Mouse (Mus musculus): ENCODE measurements around the gene Uqcr11.

Gene Uqcr11

DNA sequence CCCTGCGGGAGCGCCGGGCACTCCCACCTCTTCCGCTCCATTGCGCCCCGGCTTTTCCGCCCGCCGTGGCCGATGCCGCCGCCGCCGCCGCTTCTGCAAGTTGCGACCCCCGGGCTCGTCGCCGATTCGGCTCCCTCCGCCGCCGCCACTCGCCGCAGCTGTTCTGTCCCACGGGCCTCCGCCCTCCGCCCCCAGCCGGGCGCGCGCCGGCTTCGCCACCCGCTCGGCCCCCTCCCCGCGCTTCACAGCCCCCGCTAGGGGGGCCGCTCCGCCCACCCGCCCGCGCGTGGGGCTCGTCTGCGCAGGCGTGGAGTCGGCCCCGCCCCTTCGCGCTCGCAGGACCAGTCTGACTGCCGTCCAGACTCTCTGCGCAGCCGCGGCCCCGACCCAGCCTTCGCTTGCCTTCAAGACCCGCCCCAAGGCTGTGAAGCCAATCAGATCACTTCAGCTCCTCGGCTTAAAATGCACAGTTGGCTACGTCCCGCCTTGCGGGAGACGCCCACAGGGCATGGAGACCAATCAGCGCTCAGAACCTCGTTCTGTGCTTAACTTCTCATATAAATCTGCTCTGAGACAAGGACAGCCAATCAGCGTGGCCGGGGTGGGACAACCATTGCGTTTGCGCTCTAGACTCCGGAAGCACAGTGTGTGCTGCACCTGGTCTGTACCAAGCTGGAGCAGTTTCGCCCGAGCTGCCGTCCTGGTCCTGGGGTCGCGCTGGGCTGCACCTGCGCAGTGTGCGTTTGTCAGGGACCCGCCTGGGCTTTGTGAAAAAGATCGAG lies 7.2 kb downstream of the Uqcr11 start, which contains the start of gene Mbd3:
TSS of gene Mbd3 (minus strand) at position 360 of the 782 bp plus-strand sequence.
- peak; percentile 96 to 97 for DNase-seq (ENCODE audit: low spot score in 2 of 2)

GRCm38 (mm10) chr10:80398719-80399190 lies 7.9 kb downstream of the Uqcr11 start:
- peak; percentile 95 to 98 for DNase-seq (ENCODE audit: low spot score in 2 of 2)

DNA sequence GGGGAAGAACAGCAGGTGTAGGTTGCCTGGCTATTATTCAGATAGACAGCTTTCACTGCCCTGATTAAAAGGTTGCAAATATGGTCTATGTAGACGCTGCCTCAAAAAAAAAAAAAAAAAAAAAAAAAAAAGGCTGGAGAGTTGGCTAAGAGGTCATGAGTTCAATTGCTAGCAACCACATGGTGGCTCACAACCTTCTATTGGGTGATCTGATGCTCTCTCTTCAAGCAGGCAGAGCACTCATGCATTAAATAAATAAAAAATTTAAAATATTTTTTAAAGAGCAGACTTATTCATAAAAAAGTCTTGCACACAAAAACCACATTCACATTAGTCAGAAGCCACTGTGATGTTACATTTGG lies 8.5 kb downstream of the Uqcr11 start:
- DNase-seq (ENCODE audit: low spot score in 2 of 2), result no peak

DNA sequence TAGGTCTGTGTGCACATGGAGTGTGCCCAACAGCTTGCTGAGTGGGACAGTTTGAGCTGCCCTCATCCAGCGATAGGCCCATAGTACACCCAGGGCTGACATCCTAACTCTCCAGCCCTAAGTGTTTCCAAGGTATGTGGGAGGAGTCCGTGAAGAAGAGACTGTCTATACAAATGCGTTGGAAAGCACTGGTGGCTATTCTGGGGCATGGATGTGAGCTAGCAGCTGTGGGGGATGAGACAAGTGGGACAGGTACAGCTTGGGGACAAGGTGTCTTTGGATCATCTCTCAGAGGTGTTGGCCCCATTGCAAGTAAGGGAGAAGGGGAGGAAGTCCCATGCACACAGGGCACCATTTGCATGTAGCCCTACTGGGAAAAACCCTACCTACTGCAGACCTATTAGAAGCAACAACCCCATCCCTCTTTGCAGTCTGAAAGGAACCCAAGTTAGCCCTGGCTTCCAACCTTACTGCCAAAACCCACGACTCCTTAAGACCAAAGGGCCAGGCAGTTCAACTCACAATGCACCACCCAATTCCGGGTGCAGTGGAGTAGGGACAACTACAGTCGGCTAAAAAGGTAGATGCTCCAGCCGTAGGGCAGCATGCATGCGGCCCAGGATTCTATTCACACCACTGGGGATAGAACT lies 9.0 kb downstream of the Uqcr11 start:
- DNase-seq (ENCODE audit: low spot score in 2 of 2), result no peak

DNA sequence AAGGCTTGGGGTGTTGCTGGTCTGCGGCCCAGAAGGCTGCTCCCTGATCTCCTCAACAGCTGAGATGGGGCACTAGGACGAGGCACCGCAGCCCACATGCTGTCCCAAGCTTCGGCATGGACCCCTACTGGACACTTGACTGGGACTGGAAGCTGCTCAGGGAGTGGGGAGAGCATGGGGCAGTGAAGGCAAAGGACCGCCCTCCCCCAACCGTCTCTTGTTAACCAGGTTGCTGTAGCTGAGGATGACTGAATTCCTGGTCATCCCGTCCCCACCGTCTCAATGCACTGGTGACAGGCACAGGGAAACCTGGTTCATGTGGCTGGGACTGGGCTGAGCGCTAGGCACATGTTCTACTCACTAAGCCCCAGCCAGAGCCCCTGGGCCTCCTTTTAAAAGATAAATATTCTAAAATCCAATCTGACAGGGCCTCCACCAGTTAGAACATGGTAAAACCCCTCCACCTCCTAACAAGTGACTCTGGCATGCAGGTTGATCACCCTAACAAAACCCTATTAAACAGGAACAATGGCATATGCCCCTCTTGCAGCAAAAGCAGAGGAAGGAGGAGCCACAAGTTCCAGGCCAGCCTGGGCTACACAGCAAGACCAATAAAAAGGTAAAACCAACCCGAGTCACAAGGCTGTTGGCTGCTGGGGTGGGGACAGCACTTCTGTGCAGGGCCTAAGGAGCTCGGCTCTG lies 9.7 kb downstream of the Uqcr11 start:
- DNase-seq (ENCODE audit: low spot score in 2 of 2), result no peak

DNA sequence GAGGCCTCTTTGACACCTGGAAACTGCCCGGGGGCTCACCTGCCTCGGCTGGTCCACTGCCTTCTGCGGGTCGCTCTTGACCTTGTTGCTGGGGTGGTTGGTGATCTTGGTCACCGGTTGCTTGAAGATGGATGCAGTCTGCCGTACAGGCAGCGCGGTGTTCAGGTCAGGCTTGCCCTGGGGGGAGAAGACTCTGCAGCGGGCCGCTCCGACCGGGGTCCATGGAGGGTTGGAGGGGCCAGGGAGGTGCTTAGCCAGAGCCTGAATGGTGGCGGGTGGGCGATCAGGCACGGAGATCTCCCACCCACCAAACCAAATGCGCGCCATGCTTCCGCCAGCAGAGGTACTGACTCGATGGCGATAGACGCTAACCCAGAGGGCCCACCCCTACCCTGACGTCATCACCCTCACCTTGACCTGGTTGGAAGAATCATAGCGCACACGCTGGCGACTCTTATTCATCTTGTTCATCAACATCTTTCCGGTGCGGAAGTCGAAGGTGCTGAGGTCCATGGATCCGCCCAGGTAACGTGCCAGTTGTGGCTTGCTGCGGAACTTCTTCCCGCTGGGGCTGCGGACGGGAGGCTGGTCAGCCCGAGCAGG lies 11.5 kb downstream of the Uqcr11 start:
- DNase-seq (ENCODE audit: low spot score in 2 of 2), result no peak

DNA sequence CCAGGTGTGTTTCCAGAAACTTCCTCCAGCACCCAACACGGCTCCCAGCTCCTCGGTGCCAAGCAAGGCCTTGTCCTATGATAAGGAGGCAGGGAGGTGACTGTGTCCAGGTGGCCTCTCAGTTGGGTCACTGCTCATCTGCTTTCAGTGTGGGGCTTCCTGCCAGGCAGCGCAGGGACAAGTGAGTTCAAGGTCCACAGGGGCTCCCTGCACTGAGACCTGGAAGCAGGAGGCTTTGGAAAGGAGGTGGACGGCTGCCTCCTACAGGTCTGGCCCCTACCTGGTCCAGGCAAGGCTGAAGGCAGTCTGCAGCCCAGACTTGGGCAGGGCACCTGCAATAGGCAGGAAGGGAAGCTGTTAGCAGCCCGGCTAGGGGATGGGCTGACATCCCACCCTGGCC lies 13.9 kb downstream of the Uqcr11 start:
- no peak for DNase-seq (ENCODE audit: low spot score in 2 of 2)

- DNase-seq (ENCODE audit: low spot score in 2 of 2), result no peak
Measured at GRCm38 (mm10) chr10:80390697-80391096, 15.9 kb downstream of the Uqcr11 start.

DNA sequence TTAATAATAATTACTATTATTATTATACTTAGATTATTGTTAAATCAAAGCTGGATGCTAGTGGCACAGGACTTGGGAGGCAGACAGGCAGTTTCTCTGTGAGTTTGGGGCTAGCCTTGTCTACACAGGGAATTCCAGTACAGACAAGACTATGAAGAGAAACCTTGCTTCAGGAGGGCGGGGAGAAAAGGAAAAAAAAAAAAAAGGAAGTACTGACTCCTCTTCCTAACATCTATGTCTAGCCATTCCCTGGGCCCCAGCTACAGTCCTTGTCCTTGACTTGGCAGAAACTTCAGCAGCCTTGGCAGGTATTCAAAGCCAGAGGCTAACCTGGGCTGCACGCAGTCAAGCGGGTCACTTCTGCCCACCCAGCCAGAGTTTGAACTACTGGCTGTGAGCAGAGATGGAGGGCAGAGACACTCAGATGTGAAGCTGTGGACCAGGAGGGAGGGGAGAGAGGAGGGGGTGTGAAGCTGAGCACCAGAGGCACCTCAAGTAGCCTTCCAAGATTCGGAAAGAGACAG lies 17.4 kb downstream of the Uqcr11 start:
- no peak for DNase-seq (ENCODE audit: low spot score in 2 of 2)

GRCm38 (mm10) chr10:80388731-80389130 lies 17.9 kb downstream of the Uqcr11 start:
- no peak for DNase-seq (ENCODE audit: low spot score in 2 of 2)

GRCm38 (mm10) chr10:80387522-80387959 lies 19.1 kb downstream of the Uqcr11 start, which contains the start of gene Mex3d:
Mex3d (minus strand) TSS chr10:80387659.
- peak; percentile 65 to 78 for DNase-seq (ENCODE audit: low spot score in 2 of 2)

DNA sequence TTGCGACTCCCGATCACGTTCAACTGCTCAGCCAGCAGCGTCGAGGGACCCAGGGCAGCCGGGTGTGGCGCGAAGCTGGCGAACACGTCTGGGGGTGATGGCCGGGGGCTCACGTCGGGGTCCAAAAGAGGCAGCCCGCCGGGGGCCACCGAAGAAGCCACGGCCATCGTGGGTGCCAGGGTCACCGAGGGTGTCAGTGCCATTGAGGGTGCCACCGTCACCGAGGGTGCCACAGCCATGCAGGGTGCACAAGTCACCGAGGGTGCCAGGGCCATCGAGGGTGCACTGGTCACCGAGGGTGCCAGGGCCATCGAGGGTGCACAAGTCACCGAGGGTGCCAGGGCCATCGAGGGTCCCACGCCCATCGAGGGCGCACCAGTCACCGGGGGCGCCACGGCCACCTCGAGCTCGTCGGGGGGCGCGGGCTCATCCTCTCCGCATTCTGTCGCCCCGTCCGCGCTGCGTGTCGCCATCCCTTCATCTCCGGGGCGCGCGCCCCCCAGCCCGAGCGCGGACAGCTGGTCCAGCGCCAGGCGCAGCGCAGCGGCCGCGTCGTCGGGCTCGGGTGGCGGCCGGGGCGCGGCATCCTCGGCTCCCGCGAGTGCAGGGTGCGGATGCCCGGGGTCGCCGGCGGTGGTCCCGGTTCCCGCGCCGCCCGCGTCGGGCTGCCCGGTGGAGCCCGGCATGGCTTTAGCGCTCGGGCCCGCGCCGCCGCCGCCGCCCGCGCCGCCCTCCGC lies 19.7 kb downstream of the Uqcr11 start:
- DNase-seq (ENCODE audit: low spot score in 2 of 2), result no peak

GRCm38 (mm10) chr10:80385811-80386734 lies 20.6 kb downstream of the Uqcr11 start:
- no peak for DNase-seq (ENCODE audit: low spot score in 2 of 2)

- DNase-seq (ENCODE audit: low spot score in 2 of 2), result no peak
Measured at GRCm38 (mm10) chr10:80385310-80385709, 21.3 kb downstream of the Uqcr11 start.

DNA sequence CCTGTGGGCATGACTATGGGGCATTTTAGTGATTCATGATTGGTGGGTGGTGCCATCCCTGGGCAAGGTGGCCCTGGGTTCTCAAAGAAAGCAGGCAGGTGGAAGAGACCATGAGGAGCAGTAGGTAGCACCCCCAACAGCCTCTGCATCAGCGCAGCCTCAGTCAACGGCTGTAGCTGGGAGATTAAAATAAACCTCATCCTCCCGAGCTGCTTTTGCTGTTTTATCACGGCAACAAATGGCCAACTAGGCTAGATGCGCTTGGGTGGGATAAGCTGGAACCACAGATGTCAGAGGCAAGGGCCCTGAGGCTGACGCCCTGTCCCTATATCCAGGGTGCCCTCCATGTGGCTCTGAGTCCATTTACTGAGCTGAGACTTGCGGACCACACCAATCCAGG lies 21.9 kb downstream of the Uqcr11 start:
- DNase-seq (ENCODE audit: low spot score in 2 of 2), result no peak

- DNase-seq (ENCODE audit: low spot score in 2 of 2), result no peak
Measured at GRCm38 (mm10) chr10:80384115-80384639, 22.5 kb downstream of the Uqcr11 start.

DNA sequence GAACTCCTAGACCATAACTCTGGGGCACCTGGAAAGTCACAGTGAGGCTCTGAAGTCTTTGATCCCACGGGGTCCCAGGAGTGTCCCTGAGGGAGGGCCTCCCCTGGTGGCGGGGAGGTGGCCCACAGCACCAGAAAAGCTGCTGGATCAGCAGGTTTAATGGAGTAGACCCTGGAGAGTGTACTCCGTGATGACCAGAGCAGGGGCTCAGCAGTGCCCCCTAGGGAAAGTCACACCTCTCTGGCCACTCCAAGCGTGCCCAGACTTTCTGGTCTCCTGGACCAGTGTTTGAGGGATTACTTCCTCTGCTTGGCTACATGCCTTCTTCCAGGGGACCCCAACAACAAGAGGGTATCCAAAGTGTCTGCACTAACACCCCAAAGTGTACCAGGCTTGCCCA lies 23.2 kb downstream of the Uqcr11 start:
- no peak for DNase-seq (ENCODE audit: low spot score in 2 of 2)

GRCm38 (mm10) chr10:80382641-80383365 lies 23.8 kb downstream of the Uqcr11 start:
- no peak for DNase-seq (ENCODE audit: low spot score in 2 of 2)

DNA sequence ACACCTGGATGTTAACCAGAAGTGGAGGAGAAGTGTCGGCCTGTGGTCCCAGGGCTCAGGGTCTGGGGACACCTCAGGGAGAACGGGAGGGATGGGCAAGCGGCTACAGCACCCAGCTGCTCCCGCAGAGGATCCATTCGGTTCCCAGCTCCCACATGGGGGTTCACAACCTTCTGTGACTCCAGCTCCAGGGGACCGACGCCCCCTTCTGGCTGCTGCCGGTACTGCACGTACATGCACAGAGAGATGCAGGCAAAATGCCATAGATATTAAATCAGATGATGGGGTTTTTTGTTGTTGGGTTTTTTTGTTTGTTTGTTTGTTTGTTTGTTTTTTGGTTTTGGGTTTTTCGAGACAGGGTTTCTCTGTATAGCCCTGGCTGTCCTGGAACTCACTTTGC lies 28.9 kb downstream of the Uqcr11 start:
- DNase-seq (ENCODE audit: low spot score in 2 of 2), result no peak

Data from frontal cortex, postnatal 25 days (tissue).